Mouse (Mus musculus): ENCODE measurements around the gene Tmem199.

DNA sequence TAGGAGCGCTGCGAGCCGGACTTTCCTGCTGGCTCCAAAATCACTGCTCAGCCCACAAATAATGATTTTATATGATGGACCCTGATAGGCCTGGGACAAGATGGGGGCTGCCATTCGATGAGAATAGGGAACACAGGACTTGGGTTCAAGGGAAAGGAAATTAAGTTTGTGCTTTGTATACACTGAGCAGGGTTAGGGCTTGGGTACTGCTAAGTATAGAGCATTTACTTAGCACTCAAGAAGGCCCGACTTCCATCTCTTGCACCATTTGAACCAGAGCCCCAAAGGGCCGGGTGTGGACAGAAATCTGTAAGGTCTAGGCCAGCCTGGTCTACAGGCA lies 39.1 kb upstream of the Tmem199 start:
- TF ChIP-seq CTCF (IDR thresholded peaks at IDR 0.05) (no peak), EP300 (IDR thresholded peaks at IDR 0.05) (no peak)

All from lung, postnatal 0 days (tissue).